Mouse (Mus musculus): ENCODE measurements at regions not wholly inside any gene's neighbourhood (a gene's known extent, or its start where the extent isn't known, plus 50 kb on each side); places are given as distances from the start of the nearest gene placed in this dataset.
A peak's percentile ranks its signal among the peaks of the same experiment; 100 is the strongest.

DNA sequence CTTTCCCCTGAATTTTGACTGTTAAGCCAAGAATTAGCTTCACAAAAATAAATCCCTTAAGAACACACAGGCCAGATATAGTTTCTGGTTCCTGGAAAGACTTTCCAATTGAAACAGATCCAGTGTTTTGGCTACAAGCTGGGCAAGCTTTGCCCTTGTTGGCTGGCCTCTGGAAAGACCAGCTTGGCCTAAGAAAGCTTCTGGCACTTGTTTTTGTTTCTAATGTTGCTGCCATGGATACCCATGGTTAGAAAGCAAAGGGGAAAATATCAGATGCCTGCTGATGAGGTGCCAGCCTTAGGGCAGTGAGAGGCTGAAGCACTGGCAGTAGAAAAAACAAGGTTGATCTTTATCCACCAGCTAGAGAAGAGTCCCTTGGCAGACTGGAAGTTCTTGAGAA lies 228.2 kb downstream of the Klhl13 start:
- DNase-seq (ENCODE audit: low spot score in 2 of 2), result no peak

DNA sequence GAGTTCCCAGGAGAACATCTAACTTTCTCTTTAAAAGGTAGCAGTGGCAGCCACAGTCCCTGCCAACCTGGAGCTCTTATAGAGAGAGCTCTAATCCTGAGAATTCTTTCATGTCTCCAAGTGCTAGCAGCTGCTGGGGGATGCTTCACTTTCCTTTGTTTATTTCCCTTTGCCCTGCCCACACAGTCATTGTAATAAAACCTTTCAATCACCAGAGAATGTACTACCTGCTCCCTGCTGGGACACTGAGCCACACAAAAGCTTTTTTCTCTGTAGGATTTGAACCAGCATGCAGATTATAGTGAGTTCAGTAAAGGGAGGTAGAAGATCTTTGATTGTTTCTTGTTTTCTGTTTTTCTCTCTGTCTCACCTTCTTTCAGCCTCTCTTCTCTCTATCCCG lies 269.0 kb downstream of the Klhl13 start:
- no peak for DNase-seq (ENCODE audit: low spot score in 2 of 2)

- no peak for DNase-seq (ENCODE audit: low spot score in 2 of 2)
Measured at GRCm38 (mm10) chrX:23092774-23093173, 272.1 kb downstream of the Klhl13 start.

DNA sequence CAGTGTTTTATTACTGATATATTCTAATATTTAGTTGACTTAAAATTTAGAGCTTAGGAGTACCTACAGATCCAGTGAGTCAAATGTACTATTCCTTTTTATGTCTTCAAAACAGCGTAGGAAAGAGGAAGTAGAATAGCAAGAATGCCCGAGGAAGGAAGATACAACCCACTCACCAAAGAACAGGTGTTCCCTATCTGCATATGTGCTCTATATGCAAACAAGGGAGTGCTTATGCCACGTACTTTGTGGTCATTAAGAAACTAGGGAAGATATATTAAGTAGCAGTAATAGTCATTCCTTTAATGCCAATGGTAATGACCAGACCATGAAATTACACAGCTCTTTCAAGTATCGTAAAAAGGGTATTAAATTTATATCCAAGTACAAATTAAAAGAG lies 298.4 kb downstream of the Klhl13 start:
- DNase-seq (ENCODE audit: low spot score in 2 of 2), result no peak

- DNase-seq (ENCODE audit: low spot score in 2 of 2), result peak; percentile 15 to 23
Measured at GRCm38 (mm10) chrX:23027622-23028021, 337.3 kb downstream of the Klhl13 start.

DNA sequence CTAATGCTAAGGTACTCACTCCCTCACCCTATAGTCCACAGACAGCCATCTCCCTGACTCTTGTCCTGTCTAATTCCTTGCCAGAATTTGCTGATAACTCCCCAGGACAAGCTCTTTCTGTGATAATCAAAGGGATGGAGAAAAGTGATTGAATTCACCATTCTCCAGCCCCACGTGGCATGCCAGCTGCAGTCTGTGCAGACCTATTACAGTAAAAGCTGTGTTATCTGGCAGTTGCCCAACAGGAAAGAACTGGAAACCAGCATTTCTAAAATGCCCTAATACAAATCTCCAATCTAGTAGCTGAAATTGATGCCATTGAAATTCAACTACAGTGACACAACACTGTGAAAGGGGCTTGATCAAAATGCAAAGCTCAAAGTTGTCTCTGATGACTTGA lies 349.3 kb downstream of the Klhl13 start:
- peak in 1 of 2 experiments; percentile 4 for DNase-seq (ENCODE audit: low spot score in 2 of 2)

- DNase-seq (ENCODE audit: low spot score in 2 of 2), result no peak
Measured at GRCm38 (mm10) chrX:23015118-23015517, 349.8 kb downstream of the Klhl13 start.
